18 mouse cellular contexts compared by ENCODE assay signal in the genomic region with DNA sequence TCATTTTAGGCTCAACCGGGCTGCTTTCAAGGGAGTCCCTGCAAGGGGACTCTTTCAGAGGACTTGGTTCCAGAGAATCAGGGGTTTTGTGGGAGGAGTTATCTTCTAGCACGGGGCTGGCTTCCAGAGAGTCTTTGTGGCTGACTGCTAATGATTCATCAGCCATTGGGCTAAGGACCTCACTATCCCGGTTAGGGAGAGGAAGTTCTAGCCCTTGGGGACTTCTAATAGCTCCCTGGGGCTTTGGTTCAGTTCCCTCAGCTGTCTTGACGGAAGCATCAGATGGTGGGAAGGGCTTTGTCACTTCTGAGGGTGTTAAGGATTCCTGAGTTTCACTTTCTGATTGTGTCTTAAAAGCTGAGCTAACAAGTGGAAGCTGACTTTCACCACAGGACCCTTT.
DNase-seq lines count a peak whose midpoint lies in the region; ATAC-seq and TF ChIP-seq lines count a peak whose summit lies in the region.
"Had no signal": no experiment of that assay in that cellular context is flagged by ENCODE, and none has a peak within 500 bp of the region (broad histone marks: within the 10 kb centered on the region; RNA-seq: fewer than 3 reads in every experiment).

No protein-coding gene starts in this region.

- H3K4me3 ChIP-seq in lung, embryonic 14.5 days (ENCODE audit: low read depth, low read length) = no peak overlapping the region
- no peak overlapping the region for H3K4me3 ChIP-seq in lung, postnatal 0 days (ENCODE audit: low read depth, low read length)
- H3K4me3 ChIP-seq: embryonic facial prominence, embryonic 13.5 days; limb, embryonic 13.5 days; midbrain, embryonic 13.5 days had no signal

- DNase-seq in gastrocnemius, postnatal 25 days = peak; percentile 27
- no peak for DNase-seq in gastrocnemius, postnatal 36 days
- DNase-seq in lung, embryonic 14.5 days = peak; percentile 6
- DNase-seq in lung, postnatal 0 days (ENCODE audit: low spot score) = no peak
- no peak for DNase-seq in thymus, postnatal 14 days
- DNase-seq: adrenal gland, adult 8-10 months; cerebellum, adult 11-12 months; kidney, adult 2 months; kidney, postnatal 36 days; layer of hippocampus, adult 9-11 months; lung, postnatal 4 days; right cerebral cortex, postnatal 4 days had no signal

- H3K9ac ChIP-seq in lung, embryonic 14.5 days = no peak overlapping the region
- no peak overlapping the region for H3K9ac ChIP-seq in lung, postnatal 0 days (replicated peaks; ENCODE audit: low read depth)
- H3K9ac ChIP-seq: embryonic facial prominence, embryonic 13.5 days; limb, embryonic 13.5 days; midbrain, embryonic 13.5 days had no signal

- ATAC-seq in lung, embryonic 14.5 days (ENCODE audit: insufficient read depth) = no peak
- no peak for ATAC-seq in lung, postnatal 0 days
- peak; percentile 43 for ATAC-seq in granulocyte monocyte progenitor cell, adult 5-6 weeks (replicated peaks; ENCODE audit: poor library complexity, severe bottlenecking)
- no peak for ATAC-seq in cerebellum, adult (ENCODE audit: insufficient number of reproducible peaks, low FRiP score, low TSS enrichment)
- ATAC-seq: midbrain, embryonic 13.5 days had no signal

- no peak for TF ChIP-seq EP300 in lung, postnatal 0 days (IDR thresholded peaks at IDR 0.05)

- no peak for TF ChIP-seq CTCF in lung, embryonic 14.5 days (IDR thresholded peaks at IDR 0.05; ENCODE audit: low read depth)
- no peak for TF ChIP-seq CTCF in lung, postnatal 0 days (IDR thresholded peaks at IDR 0.05)

- WGBS in lung, embryonic 14.5 days = 54% methylated on average over 4 of the region's 4 CpGs
- 39% methylated on average over 4 of the region's 4 CpGs for WGBS in lung, postnatal 0 days

- H3K4me2 ChIP-seq in lung, embryonic 14.5 days = no peak overlapping the region
- H3K4me2 ChIP-seq in lung, postnatal 0 days (replicated peaks; ENCODE audit: low read depth, low read length) = no peak overlapping the region
- H3K4me2 ChIP-seq: embryonic facial prominence, embryonic 13.5 days; limb, embryonic 13.5 days; midbrain, embryonic 13.5 days had no signal

- H3K4me1 ChIP-seq in lung, embryonic 14.5 days (ENCODE audit: insufficient read depth) = no peaks in the 10 kb centered on the region
- H3K4me1 ChIP-seq in lung, postnatal 0 days (ENCODE audit: insufficient read depth, low read depth, low read length) = no peaks in the 10 kb centered on the region
- H3K4me1 ChIP-seq: embryonic facial prominence, embryonic 13.5 days; limb, embryonic 13.5 days; midbrain, embryonic 13.5 days had no signal

- no peaks in the 10 kb centered on the region for H3K27me3 ChIP-seq in lung, embryonic 14.5 days (ENCODE audit: insufficient read depth, low read length)
- H3K27me3 ChIP-seq in lung, postnatal 0 days (replicated peaks; ENCODE audit: insufficient read depth, low read length) = no peaks in the 10 kb centered on the region
- H3K27me3 ChIP-seq: embryonic facial prominence, embryonic 13.5 days; limb, embryonic 13.5 days; midbrain, embryonic 13.5 days had no signal

- H3K27ac ChIP-seq in lung, embryonic 14.5 days (ENCODE audit: low read depth) = no peak overlapping the region
- no peak overlapping the region for H3K27ac ChIP-seq in lung, postnatal 0 days (ENCODE audit: low read length)
- H3K27ac ChIP-seq: embryonic facial prominence, embryonic 13.5 days; limb, embryonic 13.5 days; midbrain, embryonic 13.5 days had no signal

- no peaks in the 10 kb centered on the region for H3K9me3 ChIP-seq in lung, embryonic 14.5 days (ENCODE audit: low read depth, low read length)
- H3K9me3 ChIP-seq in lung, postnatal 0 days (ENCODE audit: low read length) = no peaks in the 10 kb centered on the region
- H3K9me3 ChIP-seq: embryonic facial prominence, embryonic 13.5 days; G1E; limb, embryonic 13.5 days; midbrain, embryonic 13.5 days had no signal

- intact Hi-C loops in gastrocnemius, postnatal 36 days (cut with DNase I) = no loop called here

- no peaks in the 10 kb centered on the region for H3K36me3 ChIP-seq in lung, embryonic 14.5 days (ENCODE audit: insufficient read depth)
- no peaks in the 10 kb centered on the region for H3K36me3 ChIP-seq in lung, postnatal 0 days (ENCODE audit: insufficient read depth, low read length)

Comparison
In these comparisons a context has a peak if more than half of its experiments do, and no peak if none do; other contexts are left out.
1. DNase-seq: peak in gastrocnemius, postnatal 25 days (single experiment) and lung, embryonic 14.5 days (single experiment); none in gastrocnemius, postnatal 36 days (0 of 2), lung, postnatal 0 days (single experiment) and thymus, postnatal 14 days (single experiment).